ENCODE assay signal across 9 mouse cellular contexts in the genomic region with DNA sequence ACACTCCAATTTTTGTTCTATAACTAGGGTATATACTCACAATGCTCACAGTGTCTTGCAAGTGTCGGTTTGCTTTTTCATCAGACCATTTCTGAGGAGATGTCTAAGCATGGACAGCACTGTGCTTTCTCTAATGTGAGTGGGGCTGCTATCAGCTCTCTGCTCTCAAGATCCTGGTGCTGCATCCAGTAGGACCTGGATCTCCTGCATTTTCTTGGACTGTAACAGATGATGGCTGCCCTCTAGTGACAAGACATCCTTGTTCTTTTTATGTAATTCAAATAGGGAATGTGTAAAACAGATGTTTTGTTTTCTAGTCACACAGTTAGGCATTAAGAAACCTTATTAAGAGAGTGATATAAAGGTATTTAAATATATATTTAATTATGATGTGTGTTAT.
A peak's percentile ranks its signal among the peaks of the same experiment; 100 is the strongest.
DNase-seq lines count a peak whose midpoint lies in the region; ATAC-seq and TF ChIP-seq lines count a peak whose summit lies in the region.
"Had no signal": no experiment of that assay in that cellular context is flagged by ENCODE, and none has a peak within 500 bp of the region (broad histone marks: within the 10 kb centered on the region; RNA-seq: fewer than 3 reads in every experiment).

No protein-coding gene starts in this region.

- no peak for ATAC-seq in kidney, embryonic 15.5 days (replicated peaks; ENCODE audit: low FRiP score)

- no peak for TF ChIP-seq POLR2A in kidney, adult 2 months (IDR thresholded peaks at IDR 0.05; ENCODE audit: low read depth, low read length)

- no peak overlapping the region for H3K4me3 ChIP-seq in kidney, adult 2 months (ENCODE audit: insufficient read depth, low read depth, low read length)
- H3K4me3 ChIP-seq in kidney, embryonic 15.5 days (replicated peaks): no peak overlapping the region

- TF ChIP-seq CTCF in kidney, adult 2 months (conservative IDR thresholded peaks at IDR 0.05; ENCODE audit: insufficient read depth, insufficient read length, low read depth, low read length): peak; percentile 21; the same call in 1 of the 2 replicates

- H3K27me3 ChIP-seq in kidney, adult 2 months (replicated peaks; ENCODE audit: control insufficient read depth, insufficient read depth, low read length): no peaks in the 10 kb centered on the region
- H3K27me3 ChIP-seq in kidney, embryonic 15.5 days: no peaks in the 10 kb centered on the region

- DNase-seq in kidney, adult 2 months: peak; percentile 33
- peak; percentile 15 to 28 for DNase-seq in right cerebral cortex, adult 2 months (ENCODE audit: low spot score in 2 of 2)
- no peak for DNase-seq in right cerebral cortex, postnatal 25 days
- DNase-seq in frontal cortex, adult 2 months (ENCODE audit: extremely low spot score in 1 of 2, low spot score in 1 of 2): peak; percentile 25 to 64
- peak; percentile 40 for DNase-seq in telencephalon, adult 2 months (ENCODE audit: low read depth, low spot score)
- no peak for DNase-seq in urinary bladder, adult 18-20 months (ENCODE audit: low spot score in 2 of 2)
- DNase-seq in adrenal gland, postnatal 4 days (ENCODE audit: low spot score in 2 of 2): no peak

- H3K9me3 ChIP-seq in kidney, embryonic 15.5 days (replicated peaks): no peaks in the 10 kb centered on the region

- H3K36me3 ChIP-seq in kidney, adult 2 months (ENCODE audit: control insufficient read depth, insufficient read depth, low read length): no peaks in the 10 kb centered on the region
- no peaks in the 10 kb centered on the region for H3K36me3 ChIP-seq in kidney, embryonic 15.5 days

- H3K4me1 ChIP-seq in kidney, adult 2 months (ENCODE audit: control insufficient read depth, insufficient read depth, low read length): no peaks in the 10 kb centered on the region
- no peaks in the 10 kb centered on the region for H3K4me1 ChIP-seq in kidney, embryonic 15.5 days

- 79% methylated on average over 1 of the region's 1 CpGs for WGBS in kidney, adult 2 months
- WGBS in kidney, embryonic 15.5 days: 71% methylated on average over 1 of the region's 1 CpGs

- no peak overlapping the region for H3K27ac ChIP-seq in kidney, adult 2 months (ENCODE audit: insufficient read depth, low read depth, low read length)
- no peak overlapping the region for H3K27ac ChIP-seq in kidney, embryonic 15.5 days

- no peak overlapping the region for H3K4me2 ChIP-seq in kidney, embryonic 15.5 days
- H3K4me2 ChIP-seq: liver, embryonic 11.5 days had no signal

- H3K9ac ChIP-seq in kidney, embryonic 15.5 days: no peak overlapping the region

Comparison
In these comparisons a context has a peak if more than half of its experiments do, and no peak if none do; other contexts are left out.
1. DNase-seq: peak in kidney, adult 2 months (single experiment), right cerebral cortex, adult 2 months (2 of 2), frontal cortex, adult 2 months (2 of 2) and telencephalon, adult 2 months (single experiment); none in right cerebral cortex, postnatal 25 days (single experiment), urinary bladder, adult 18-20 months (0 of 2) and adrenal gland, postnatal 4 days (0 of 2).